Mouse (Mus musculus) bone marrow macrophage, adult 2 months (primary cell): ENCODE results near the gene 1600002K03Rik.

Source experiments
- CTCF ChIP-seq: IDR thresholded peaks from 2 replicates; pipeline ENCODE4 v1.5.1; 2012; ENCODE audit warnings: low read depth, mild to moderate bottlenecking, low read length, moderate library complexity
- POLR2A ChIP-seq: IDR thresholded peaks from 2 replicates; pipeline ENCODE4 v1.6.1; 2012; ENCODE audit warnings: mild to moderate bottlenecking, low read depth, low read length, borderline replicate concordance

- no peak for TF ChIP-seq CTCF
- TF ChIP-seq POLR2A = no peak
Observed at GRCm38 (mm10) chr10:80169651-80170050, 3.1 kb upstream of the 1600002K03Rik start.
